Mouse (Mus musculus): ENCODE measurements at regions not wholly inside any gene's neighbourhood (a gene's known extent, or its start where the extent isn't known, plus 50 kb on each side); places are given as distances from the start of the nearest gene placed in this dataset.

GRCm38 (mm10) chr11:34959291-34959690 lies 125.8 kb upstream of the Spdl1 start:
- no peak for TF ChIP-seq HCFC1 (IDR thresholded peaks at IDR 0.05; ENCODE audit: borderline replicate concordance, insufficient read depth, low read length)
- TF ChIP-seq ZNF384 (IDR thresholded peaks at IDR 0.05; ENCODE audit: low read depth, low read length): no peak

Measured in ES-E14 (cell line).